Mouse (Mus musculus) induced T-regulatory cell, adult 2 months (primary cell): Measurements from ENCODE around the gene Pla2g2e.
"Not testable (repeated sequence)": the region's sequence is repeated elsewhere in the genome, so short reads cannot be mapped to it uniquely, and the experiment has no call there.

ENCODE experiments used
- DNase-seq: peaks from one replicate; pipeline ENCODE4 v3.0.0-alpha.2; 2012; ENCODE audit warnings: low read depth

Gene Pla2g2e

DNA sequence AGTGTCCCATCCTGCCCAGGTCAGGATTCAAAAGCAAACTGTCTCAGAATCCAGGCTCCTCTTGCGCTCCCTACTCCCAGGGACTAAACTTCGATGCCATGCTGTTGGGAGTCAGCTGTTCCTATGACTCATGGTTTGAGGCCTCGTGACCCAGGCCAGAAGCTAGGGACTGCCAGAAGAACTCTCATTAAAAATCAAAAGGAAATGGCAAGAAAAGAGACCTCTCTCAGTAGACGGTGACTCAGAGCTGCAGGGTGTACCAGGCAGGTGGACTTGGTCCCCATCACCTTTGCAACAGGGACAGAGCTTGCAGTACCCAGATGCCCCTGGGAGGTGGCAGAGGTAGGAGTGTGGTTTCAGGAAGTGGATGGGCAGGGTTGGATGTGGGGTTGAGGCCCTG, at the start of gene Pla2g2e:
Gene Pla2g2e (plus strand): TSS at position 212 of the 400 bp plus-strand sequence.
- no peak for DNase-seq

DNA sequence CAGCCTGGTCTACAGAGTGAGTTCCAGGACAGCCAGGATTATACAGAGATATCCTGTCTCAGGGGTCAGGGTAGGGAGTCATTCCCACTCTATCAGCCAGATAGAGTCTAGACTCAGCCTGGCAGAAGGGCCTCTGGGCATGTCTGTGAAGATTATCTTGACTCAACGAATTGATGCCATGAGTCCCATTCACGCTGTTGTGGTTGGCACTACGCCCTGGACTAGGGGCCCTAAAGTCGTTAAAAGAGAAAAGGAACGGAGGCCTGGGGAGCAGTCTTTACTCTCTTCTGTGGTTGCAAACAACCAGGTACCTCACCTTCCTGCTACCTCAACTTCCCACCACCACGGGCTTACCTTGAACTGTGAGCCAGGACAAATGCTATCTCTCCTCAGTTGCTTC, 37.9 kb upstream of the Pla2g2e start:
- DNase-seq = no peak

DNA sequence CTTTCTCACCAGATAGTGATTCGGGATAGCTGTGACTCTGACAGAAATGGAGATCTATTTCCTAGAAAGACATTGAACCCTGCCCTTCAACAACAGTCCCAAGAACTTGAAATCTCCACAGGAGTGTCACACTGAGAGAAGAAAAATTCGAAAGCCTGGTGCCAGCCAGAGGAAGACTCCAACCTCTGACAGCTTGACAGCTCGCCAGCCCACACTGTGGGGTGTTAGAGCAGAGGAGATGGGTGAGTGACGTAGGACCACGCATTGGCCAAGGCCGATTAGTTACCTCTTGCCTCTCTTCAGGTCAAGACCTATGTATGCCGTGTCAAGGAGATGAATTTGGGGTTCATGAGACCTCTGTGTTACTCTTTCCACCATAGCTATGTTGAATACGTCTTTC, 37.0 kb upstream of the Pla2g2e start:
- no peak for DNase-seq

DNA sequence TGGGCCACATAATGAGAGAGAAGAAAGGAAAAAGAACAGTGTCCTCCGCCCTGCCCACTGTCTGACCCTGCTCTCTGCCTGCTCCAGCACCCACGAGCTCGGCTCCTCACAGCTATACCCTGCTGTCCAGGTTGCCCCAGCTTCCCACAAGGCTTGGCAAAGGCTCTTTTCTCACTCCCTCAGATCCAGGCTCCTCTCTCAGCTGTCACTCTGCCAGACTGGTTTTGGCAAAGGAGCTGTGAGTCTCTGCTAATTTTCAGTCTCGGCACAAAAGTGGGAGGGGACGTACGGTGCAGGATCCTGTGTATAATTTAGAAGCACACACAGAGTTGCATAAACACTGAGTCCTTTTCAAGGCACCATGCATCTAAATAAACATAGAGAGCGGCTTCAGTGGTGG, 36.4 kb upstream of the Pla2g2e start:
- DNase-seq = no peak

DNA sequence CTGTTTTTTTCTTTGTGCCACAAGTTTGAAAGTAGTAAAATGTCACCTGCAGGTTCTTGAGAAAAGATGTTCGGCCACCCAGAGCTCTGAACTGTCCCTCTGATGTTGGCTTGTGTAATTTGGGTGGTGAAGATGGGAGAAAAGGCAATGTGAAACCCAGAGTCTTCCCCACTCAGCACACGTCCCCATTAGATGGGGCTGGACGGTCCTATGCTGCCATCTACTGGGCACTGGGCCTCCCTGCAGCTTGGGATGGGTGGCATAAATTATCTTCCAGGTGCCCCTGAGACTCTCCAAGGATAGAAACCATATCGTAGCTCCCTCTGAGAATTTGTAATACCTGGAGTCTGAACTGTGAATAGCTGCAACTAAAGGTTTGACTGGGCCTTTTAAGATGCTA, 26.3 kb upstream of the Pla2g2e start:
- peak; percentile 74 for DNase-seq

DNA sequence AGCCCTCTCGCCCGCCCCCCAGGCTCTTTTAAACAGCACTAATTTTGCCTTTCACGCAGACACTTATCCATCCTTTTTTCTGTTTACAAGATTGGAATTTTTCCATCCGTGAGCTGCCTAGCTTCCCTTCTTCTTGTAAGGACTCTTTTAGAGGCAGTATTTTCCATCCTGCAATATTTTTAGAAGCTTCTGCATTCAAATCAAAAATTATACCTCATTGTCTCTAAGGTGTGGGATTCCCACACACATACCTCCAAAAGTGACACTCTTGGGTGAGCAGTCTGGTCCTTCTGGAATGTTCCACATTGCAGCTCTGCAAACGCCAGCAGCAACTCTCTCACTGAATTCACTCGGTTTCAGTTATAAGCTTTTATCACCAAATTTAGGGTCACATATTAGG, 24.8 kb upstream of the Pla2g2e start:
- DNase-seq = no peak

DNA sequence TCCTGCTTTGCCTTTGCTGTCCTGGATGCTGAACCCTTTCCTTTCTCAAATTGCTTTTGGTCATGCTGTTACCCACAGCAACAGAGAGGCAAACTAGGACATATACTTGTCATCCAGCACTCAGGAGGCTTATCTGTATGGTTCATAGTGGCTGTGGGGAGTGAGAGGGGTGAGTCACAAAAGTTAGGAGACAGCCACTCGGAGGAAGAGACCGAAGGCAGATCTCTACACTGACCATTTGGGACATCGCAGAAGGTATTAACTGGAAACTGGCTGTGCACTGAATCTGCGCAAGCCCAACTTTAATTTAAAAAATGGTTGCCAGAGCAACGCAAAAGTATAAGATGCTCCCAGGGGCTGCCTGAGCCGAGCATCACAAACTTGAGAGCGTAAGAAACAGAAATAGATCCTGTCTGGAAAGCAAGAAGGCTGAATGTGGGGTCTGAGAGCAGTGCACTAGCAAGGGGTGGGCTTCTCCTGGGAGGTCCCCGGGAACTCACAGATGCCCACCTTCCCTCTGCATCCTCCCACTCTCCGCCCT, 22.6 kb upstream of the Pla2g2e start:
- DNase-seq = no peak

DNA sequence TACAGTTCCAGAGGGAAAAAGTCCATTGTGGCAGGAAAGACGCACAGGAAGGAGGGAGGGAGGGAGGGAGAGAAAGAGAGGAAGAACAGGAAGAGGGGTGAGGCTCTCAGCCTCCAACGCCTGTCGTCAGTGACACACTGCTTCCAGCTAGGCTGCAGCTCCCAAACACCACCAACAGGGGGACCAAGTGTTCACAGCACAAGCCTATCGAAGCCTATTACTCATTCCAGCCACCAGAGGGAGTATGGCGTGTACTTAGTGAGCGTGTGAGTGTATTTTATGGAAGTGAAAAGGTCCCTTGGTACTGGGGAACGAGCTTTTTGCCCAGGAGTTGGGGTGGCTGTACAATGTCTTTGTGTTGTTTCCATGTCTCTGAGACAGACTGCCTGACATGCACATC, 21.3 kb upstream of the Pla2g2e start:
- peak; percentile 86 for DNase-seq

DNA sequence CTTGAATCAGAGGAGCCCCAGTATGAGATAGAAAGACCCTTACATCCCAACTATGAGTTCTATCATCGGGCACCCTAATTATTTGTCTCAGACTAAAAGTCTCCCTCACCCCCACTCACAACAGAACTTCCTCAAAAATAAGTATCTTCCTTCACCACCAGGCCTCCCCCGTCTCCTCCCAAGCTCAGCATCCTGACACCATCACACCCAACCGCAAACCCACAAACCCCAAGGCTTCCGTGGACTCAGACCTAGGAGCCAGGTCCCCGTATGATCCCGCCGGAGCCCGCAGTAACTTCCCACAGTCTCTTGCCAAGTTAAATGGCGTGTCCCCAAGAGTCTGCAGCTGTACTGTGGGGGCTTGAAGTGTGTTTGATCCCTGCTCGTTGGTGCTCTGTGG, 20.2 kb upstream of the Pla2g2e start:
- no peak for DNase-seq

DNA sequence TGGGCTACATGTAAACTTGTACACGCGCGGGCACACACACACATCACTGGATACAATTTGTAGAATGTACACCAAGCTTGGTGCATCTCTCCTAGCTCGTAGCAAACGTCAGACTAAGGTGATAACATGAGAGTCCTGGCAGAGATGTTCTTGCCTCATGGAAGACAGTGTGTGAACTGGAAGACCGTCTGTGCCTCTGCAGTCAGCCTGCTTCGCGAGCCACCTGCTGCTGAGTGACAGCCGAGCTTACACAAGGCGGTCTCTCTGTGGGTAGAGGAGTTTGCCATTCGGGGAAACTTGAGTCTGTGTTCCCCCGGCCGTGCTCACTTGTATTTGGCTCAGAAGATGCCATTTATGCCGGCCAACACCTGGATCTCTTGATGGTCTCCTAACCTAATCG, 19.3 kb upstream of the Pla2g2e start:
- no peak for DNase-seq

DNA sequence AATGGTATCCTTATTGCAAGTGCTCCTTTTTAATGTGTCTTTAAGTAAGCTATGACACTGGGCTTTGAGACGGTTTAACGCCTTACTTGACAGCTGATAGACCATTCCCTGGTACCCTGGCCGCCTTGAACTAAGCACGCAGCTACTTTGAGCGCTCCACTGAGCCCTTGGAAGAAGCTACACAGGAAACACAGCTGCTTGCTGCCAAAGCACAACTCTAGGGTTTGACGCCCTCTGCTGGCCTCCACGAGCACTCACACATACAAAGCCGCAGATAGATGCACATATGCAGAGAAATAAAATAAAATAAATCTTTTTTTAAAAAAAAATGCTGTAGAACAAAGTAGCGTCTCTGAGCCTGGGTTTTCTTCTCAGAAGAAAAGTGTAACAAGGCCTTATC, 18.5 kb upstream of the Pla2g2e start:
- DNase-seq = peak; percentile 54

DNA sequence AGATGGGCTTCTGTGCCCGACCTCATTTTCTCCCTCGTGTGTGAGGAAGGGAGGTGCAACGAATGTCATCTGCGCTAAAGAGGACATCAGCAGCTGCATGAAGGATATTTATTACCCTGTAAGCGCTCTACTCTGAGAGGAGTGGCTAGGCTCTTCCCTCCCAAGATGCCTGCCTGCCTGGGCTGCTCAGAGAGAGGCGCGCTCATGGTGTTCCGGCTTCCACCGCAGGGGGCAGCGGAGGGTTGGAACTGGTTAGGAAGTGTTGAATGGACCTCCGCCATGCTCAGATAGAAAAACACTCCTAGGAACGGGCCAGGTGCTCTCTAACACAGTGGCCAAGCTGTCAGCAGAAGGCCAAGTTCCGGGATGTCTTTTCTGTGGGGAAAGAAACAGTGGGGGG, 18.0 kb upstream of the Pla2g2e start:
- peak; percentile 59 for DNase-seq

DNA sequence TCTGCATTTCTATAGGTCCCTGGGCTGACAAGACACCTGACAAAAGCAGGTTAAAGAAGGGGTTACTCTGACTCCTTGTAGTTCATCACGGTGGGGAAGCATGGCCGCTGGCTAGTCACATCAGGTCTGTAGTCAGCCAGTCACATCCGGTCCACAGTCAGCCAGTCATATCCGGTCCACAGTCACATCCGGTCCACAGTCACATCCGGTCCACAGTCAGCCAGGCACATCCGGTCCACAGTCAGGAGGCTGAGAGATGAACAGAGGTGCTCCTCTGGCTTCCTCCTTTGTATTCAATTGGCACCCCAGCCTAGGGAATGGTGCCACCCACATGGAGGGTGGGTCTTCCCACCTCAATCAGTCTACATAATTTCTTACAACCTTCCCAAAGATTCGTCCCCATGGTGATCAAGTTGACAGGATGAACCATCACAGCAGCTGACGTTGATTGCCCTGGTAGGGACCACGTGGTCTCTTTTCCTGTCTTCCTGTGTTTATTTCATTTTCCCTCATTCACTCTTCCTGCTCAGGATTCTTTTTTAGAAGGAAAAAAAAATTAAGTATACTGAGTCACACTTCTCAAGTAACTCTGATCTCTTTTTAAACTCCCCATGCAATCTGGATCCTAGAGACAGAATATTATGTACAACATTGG, 14.3 kb upstream of the Pla2g2e start, which contains the start of gene Pla2g5:
Gene Pla2g5 (minus strand): TSS at position 139 of the 655 bp plus-strand sequence.
- DNase-seq = peak; percentile 25

DNA sequence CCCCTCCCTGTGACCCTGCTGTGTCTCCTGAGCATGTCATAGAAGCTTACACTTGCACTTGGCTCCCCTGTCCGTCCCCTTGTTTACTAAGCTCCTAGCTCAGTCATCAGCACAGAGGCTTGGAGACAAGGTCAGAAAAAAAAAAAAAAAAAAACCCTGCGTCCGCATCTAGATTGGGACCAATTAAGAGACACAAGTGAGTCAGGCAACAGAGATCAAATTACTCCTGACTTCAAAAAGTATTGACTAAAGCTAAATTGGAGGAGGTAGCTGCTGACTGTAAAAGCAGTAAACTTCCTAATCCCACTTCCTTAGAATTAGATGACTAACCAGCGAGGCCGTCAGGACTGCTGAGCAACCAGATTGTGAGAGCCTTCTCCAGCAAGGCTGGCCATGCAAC, 12.7 kb upstream of the Pla2g2e start:
- DNase-seq = no peak

DNA sequence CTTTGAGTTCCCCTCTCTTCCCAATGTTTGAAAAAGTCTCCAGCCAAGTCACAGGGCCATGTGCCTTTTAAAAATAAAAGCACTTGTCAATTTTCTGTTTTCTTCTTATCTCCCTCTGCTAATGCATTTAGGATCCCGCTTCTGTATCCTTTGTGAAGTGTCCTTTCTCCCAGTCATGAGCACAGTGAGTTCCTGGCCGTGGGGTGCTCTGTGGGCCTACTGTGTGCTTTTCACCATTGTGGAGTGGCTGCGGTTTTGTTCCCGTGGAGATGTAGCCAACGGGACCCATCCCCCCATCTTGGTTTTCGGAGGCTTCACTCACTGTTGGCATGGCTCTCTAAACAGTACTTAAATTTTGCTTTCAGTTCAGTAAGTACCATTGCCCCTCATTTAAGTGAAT, 11.8 kb upstream of the Pla2g2e start:
- DNase-seq = no peak

DNA sequence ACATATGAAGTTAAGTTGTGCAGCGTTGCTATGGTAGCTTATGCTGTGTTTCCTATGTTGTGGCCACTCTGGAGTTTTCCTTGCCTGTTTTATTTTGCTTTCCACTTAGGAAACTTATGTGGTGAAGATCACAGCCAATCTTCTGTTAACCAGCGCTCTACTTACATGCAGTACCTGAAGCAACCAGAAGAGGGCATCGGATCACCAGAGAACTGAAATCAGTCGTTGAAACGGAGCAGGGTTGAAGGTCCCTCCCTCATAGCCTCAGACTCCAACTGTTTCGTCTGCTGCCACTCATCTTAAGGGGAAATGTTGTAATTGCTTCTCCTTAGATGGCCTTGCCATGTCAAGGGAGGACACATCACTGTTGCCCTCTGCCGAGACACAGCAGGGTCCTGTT, 11.3 kb upstream of the Pla2g2e start:
- DNase-seq = peak; percentile 83

DNA sequence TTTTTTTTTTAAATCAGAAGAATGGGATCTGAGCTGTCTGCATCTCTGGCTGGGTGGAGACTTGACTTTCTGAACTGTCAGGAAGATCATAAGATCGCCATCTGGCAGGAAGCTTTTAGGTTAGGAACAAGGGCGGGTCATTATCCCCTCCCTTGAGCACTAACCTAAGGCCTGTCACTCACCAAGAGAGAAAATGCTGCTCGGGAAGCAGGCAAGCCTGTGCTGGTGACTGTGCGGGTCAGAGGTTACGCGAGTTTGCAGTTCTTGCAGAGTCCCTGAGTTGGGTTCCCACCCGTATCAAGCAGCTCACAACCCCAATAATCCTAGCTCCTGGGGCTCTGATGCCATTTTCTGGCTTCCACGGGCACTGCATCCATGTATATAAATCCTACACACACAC, 9.1 kb upstream of the Pla2g2e start:
- DNase-seq = no peak

DNA sequence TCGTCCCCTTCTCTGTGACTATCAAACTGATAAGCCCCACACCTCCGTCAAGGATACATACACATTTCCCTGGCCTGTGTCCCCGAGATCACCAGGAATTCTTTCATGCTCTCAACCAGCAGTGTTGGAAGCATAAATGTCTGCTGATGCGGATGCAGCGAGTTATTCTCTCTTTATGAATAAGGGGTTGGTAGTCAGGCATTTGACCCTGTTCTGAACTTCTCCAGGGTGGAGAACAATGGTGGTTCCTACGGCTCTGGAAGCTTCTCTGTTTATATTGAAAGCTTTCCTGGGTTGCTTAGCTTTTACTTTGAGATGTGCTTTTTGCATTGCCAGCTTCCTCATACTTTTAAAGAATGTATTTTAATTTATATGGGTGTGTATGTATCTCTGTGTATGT, 3.9 kb upstream of the Pla2g2e start, which contains the start of gene Gm13030:
Gene Gm13030 (minus strand): TSS at position 101 of the 400 bp plus-strand sequence.
- no peak for DNase-seq

DNA sequence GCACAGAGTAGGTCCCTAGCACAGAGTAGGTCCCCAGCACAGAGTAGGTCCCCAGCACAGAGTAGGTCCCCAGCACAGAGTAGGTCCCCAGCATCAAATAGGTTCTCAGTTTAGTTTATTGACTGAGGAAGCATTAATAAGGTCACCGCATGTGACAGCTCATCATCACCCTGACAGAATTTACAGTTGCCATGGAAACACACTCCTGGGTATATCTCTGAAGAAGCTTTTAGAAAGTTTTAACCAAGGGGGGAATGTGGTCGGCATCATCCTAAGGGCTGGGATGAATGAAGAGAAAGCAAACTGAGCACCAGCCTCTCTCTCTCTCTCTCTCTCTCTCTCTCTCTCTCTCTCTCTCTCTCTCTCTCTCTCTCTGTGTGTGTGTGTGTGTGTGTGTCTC, 2.5 kb upstream of the Pla2g2e start:
- not testable (repeated sequence) for DNase-seq

DNA sequence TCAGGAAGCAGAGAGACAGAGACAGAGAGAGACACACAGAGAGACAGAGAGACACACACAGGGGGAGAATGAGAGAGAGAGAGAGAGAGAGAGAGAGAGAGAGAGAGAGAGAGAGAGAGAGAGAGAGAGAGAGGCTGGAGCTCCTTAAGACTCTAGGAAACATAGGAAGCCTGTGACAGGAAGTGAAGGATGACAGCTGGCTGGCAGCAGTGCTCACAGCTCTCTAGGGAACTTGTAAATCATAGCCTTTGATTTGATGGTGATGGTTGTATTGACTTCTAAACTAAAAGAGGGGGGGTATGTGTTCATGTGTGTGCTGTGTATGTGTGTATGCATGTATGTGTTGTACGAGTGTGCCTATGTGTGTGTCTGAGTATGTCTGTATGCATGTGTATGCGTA, 1.8 kb upstream of the Pla2g2e start:
- no peak for DNase-seq

DNA sequence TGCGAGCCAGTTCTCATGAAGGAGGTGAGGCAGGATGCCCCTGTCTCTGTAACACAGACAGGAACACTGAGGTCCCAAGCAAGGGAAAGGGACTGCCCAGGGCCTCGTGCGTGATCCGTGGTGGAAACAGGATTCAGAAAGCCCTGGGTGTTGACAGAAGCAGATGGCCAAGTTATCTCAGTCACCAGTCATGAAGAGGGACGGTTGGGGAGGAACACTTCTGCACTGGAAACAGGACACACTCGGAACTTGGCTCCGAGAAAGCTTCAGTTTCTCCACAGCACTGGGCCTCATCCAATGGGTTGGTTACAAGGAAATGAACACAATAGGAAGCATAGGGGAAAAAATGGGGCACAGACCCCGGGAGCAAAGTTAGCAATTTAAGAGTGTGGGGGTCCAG, 1.0 kb downstream of the Pla2g2e start:
- DNase-seq = no peak

DNA sequence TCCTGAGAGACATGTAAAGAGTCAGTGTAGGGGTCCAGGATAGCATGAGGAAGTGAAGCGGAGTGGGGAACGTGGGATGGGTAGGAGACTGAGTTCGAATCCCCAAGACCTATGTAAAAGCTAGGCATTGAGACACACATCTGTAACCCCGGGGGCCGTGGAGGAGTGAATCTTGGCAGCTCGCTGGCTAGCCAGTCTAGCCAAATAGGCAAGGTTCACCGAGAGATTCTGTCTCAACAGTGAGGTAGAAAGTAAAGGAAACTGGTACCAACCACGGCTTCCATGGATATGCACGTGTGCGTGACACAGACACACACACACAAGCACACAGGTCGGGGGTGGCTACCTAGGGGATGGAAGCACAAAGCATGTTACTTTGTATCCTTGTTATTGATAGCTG, 2.1 kb downstream of the Pla2g2e start:
- DNase-seq = no peak

DNA sequence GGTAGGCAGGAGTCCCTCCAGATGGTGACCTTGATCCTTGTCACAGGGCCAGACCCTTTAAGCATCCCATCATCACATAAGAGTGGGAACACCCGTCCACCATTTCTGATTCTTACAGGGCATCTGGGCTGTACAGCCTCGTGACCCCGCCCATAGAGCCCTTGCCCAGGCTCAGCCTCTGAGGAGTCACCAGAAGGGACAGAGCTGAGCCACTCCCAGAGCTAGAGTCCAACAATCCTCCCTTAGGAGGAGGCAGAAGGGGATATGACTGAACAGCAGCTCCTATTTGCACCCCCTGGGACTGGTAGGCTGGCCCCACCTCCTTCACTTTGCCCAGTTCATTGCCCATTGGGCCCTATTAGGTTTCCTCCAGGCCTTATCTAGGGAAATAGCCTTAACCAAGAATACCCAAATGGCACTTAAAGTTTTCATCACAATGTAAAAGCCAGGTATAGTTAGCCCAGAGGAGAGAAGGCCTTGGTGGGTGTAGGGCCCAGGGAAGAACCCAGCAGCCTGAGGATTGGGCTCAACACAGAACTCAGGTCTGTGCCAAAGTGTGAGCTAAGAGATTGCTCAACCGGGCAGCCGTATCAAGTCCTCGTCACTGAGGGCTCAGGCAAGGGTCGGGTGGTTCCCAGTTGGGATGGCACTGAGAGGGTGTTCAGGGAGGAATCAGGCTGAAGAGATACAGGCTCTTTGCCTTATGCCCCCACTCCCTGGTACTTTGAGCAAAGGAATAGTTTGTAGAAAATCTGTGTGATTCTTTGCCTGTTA, 3.3 kb downstream of the Pla2g2e start:
- DNase-seq = no peak
